Mouse (Mus musculus): Measurements from ENCODE around the gene Kdm2b. TPM values are rescaled to one million over a fixed set of nuclear protein-coding genes. Genes with fewer than 3 reads are reported as not detected.

The Kdm2b gene
- polyA plus RNA-seq, 3 experiments from 2014 or later: 29.8 to 58.3 (median 53.4) TPM

DNA sequence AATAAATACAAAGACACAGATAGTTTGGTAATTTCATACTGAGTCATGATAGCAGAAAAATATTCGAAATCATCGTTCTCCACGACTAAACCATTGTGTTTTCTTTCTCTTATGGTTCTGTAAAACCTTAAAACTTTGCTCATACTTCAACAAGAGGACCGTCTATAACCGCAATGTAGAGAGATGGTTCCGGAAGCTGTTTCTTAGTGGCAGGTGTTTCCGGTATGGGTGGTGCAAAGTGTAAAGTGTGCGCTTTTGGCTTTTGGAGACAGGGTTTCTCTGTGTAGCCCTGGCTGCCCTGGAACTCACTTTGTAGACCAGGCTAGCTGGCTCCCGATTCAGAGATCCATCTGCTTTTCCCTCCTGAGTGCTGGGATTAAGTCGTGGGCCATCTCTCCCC is 157.1 kb downstream of the Kdm2b start:
- peak; percentile 80 for ATAC-seq

GRCm38 (mm10) chr5:122825099-122825498 is 164.5 kb downstream of the Kdm2b start:
- no peak for ATAC-seq

GRCm38 (mm10) chr5:122824450-122824849 is 165.2 kb downstream of the Kdm2b start:
- no peak for ATAC-seq

DNA sequence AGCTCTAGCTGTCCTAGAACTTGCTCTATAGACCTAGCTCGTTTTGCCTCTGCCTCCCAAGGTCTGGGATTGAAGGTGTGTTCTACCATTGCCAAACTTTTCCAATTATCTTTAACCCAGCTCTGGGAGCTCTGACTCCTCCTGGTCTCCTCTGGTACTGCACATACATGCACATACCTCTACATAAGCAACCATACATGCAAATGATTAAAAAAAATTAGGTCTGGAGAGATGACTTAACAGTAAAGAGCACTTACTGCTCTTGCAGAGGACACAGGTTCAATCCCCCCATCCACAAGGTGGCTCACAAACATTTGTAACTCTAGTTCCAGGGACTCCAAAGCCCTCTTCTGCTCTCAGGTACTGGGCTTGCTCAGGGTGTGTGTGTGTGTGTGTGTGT is 165.6 kb downstream of the Kdm2b start:
- ATAC-seq: no peak

DNA sequence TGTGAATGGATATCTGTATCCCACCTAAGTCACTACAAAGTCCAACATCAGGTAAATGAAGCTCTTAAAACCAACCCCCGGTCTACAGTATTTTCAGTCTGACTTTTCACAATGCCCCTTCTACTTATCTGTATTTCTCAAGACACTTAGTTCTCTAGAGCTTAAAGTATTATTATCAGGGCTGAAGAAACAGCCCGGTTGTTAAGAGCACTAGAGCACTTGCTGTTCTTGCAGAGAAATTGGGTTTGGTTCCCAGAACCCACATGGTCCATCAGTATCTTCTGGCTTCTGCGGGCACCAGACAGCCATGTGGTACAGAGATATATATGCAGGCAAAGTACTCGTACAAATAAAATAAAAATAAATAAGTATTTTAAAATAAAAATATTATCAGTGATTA is 167.2 kb downstream of the Kdm2b start:
- ATAC-seq: no peak

GRCm38 (mm10) chr5:122821524-122821885 is 168.1 kb downstream of the Kdm2b start:
- ATAC-seq: peak; percentile 37

GRCm38 (mm10) chr5:122820777-122821523 is 168.7 kb downstream of the Kdm2b start, which contains the start of gene Anapc5:
TSS of gene Anapc5 (minus strand) at chr5:122821339.
- peak; percentile 96 for ATAC-seq

Other genes starting within 250 kb of the Kdm2b start
- 1 to 10 TPM; 2.9 to 4.3 (median 3.3) TPM for gene Camkk2, start 210.4 kb downstream of the Kdm2b start, polyA plus RNA-seq (2017; shearing (Covaris generic))
- gene Anapc5, start 168.5 kb downstream of the Kdm2b start, polyA plus RNA-seq (2017; shearing (Covaris generic)): 100 to 1,000 TPM in 2 of 3 experiments, 10 to 100 TPM in 1; 87.6 to 106 (median 103) TPM
- gene Rnf34, start 139.8 kb downstream of the Kdm2b start, polyA plus RNA-seq (2017; shearing (Covaris generic)): 10 to 100 TPM; 26.7 to 33.8 (median 27.6) TPM
- gene Orai1, start 25.3 kb upstream of the Kdm2b start, polyA plus RNA-seq (2017; shearing (Covaris generic)): 10 to 100 TPM in 1 of 3 experiments, 1 to 10 TPM in 2; 7.3 to 10.0 (median 8.0) TPM
- 1 to 10 TPM; 2.6 to 7.4 (median 6.1) TPM for gene Morn3, start 57.2 kb upstream of the Kdm2b start, polyA plus RNA-seq (2017; shearing (Covaris generic))
- 1 to 10 TPM; 1.1 to 2.1 (median 1.5) TPM for gene Tmem120b, start 78.6 kb upstream of the Kdm2b start, polyA plus RNA-seq (2017; shearing (Covaris generic))
- gene Rhof, start 142.9 kb upstream of the Kdm2b start, polyA plus RNA-seq (2017; shearing (Covaris generic)): 10 to 100 TPM; 62.4 to 71.7 (median 66.6) TPM
- 10 to 100 TPM; 13.0 to 17.7 (median 16.0) TPM for gene Setd1b, start 152.4 kb upstream of the Kdm2b start, polyA plus RNA-seq (2017; shearing (Covaris generic))
- 10 to 100 TPM; 36.1 to 40.9 (median 39.8) TPM for gene Psmd9, start 179.6 kb upstream of the Kdm2b start, polyA plus RNA-seq (2017; shearing (Covaris generic))
- gene Hpd, start 192.9 kb upstream of the Kdm2b start, polyA plus RNA-seq (2017; shearing (Covaris generic)): not detected

Measured in inflammation-experienced regulatory T-cells, adult 6 months (primary cell).